Mouse (Mus musculus): Measurements from ENCODE around the gene Skor1.

Gene Skor1

GRCm38 (mm10) chr9:63149372-63149766, 608 bp upstream of the Skor1 start:
- DNase-seq (ENCODE audit: low spot score) = no peak

GRCm38 (mm10) chr9:63147786-63148409, 863 bp downstream of the Skor1 start:
- no peak for DNase-seq (ENCODE audit: low spot score)

DNA sequence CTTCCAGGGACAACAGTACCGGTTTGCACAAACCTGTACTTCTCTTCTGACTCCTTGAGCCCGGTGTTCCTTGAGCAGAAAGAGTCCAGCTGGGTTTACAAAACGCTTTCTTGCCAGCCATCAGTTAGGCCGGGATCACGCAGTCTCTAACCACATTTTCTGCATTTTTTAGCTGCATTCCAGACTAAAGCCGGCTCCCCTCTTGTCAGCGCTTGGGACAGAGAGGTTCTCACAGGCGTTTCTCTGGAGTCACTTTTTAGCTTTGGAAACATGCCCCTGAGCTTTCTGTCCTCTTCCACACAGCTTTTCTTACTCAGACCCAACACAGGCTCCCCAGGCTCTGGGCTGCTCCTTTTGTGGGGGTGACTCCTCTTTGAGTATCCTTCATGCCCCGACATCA, 1.5 kb downstream of the Skor1 start:
- no peak for DNase-seq (ENCODE audit: low spot score)

DNA sequence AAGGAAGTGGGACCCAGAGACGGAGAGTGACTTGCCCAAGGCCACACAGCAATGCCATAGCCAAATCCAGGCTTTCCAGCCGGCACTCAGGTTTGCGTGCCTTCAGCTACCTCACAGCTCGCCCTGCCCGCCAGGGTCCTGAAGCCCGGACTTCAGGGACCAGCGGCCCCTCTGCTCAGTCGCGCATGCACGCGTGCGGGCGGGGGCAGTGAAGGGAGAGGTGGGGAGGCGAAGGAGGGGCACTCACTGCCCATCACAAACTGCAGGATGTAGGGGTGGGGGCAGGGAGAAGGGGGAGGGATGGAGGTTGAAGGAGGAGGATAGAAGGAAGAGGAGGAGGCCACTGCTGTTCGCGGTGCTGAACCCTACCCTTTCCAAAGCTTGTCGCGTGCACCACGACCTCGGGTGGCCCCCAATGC, 1.9 kb downstream of the Skor1 start:
- DNase-seq (ENCODE audit: low spot score) = no peak

GRCm38 (mm10) chr9:63146126-63146855, 2.5 kb downstream of the Skor1 start:
- no peak for DNase-seq (ENCODE audit: low spot score)

GRCm38 (mm10) chr9:63145249-63146125, 3.3 kb downstream of the Skor1 start:
- no peak for DNase-seq (ENCODE audit: low spot score)

- DNase-seq (ENCODE audit: low spot score) = no peak
These were observed 4.1 kb downstream of the Skor1 start for GRCm38 (mm10) chr9:63144502-63145248.

GRCm38 (mm10) chr9:63143641-63144501, 4.9 kb downstream of the Skor1 start:
- DNase-seq (ENCODE audit: low spot score) = no peak

DNA sequence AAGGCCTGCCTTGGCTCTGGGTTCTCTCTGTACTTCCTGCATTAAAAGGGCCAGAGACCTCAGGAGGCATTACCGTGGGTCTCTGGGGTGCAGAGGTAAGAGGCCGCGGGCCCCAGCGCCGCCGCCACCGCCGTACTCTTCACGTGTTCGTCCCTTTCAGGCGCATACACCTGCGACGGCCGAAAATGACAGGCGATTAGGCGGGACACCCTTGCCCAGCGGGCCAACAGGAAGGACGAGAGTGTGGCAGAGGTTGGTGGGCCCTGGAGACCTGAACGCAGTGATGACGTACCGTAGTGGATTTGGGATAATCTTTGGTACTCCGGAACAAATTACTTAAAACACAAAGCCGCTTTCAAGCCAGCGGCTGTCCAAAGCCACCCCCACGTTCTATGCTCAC, 5.5 kb downstream of the Skor1 start:
- DNase-seq (ENCODE audit: low spot score) = no peak

- DNase-seq (ENCODE audit: low spot score) = no peak
These were observed 6.3 kb downstream of the Skor1 start for GRCm38 (mm10) chr9:63142335-63143036.

- no peak for DNase-seq (ENCODE audit: low spot score)
These were observed 7.0 kb downstream of the Skor1 start for GRCm38 (mm10) chr9:63141641-63142334.

DNA sequence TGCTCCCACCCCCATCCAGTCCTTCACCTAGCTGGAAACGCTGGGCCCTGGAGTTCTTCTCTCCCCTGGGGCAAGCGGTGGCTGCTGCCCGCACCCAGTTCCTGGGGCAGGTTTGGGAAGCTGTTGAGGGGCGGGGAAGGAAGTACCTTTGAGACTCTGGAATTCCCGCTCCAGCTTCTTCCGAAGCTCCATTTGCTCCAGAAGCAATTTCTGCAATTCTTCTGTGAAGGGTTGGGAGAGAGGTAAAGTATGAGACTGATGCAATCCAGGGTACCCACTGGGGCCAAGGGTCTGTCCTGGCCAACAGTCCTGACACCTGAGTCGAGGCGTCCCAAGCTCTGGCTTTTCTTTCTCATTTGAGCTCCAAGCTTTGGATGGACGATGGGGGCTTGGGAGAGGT, 8.6 kb downstream of the Skor1 start:
- DNase-seq (ENCODE audit: low spot score) = no peak

DNA sequence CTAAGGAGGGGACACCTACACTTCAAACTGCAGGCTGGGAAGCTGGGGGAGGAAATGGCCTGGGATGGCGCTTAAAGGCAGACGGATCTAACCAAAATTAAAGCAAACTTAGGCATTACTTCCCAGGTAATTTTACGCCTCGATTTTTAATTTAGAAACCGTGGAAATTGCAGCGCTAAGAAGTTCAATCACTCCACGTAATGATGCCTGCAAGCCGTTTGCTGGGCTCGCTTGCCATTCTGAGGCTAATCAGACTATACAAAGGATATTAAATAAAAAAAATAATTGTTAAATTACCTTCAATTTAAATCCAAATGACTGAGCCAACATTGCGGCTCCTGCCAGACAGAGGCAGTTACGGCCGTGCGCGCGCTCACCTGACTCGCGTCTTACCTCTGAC, 9.1 kb downstream of the Skor1 start:
- DNase-seq (ENCODE audit: low spot score) = no peak

- no peak for DNase-seq (ENCODE audit: low spot score)
These were observed 10.2 kb downstream of the Skor1 start for GRCm38 (mm10) chr9:63138481-63138967.

DNA sequence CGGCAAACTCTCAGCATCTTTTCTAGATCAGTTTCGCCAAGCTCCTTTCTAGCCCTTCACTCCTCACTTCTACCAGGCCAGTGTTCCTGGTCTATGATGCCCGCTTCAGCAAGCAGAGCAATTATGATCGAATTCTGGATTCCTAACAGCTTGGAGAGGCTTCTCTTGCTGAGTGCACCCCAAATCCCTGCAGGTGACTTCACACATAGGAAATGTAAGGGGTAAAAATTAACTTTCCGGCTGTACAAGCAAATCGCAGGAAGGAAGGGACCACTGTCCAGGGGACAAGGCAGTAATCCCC, 11.2 kb downstream of the Skor1 start:
- DNase-seq (ENCODE audit: low spot score) = no peak

DNA sequence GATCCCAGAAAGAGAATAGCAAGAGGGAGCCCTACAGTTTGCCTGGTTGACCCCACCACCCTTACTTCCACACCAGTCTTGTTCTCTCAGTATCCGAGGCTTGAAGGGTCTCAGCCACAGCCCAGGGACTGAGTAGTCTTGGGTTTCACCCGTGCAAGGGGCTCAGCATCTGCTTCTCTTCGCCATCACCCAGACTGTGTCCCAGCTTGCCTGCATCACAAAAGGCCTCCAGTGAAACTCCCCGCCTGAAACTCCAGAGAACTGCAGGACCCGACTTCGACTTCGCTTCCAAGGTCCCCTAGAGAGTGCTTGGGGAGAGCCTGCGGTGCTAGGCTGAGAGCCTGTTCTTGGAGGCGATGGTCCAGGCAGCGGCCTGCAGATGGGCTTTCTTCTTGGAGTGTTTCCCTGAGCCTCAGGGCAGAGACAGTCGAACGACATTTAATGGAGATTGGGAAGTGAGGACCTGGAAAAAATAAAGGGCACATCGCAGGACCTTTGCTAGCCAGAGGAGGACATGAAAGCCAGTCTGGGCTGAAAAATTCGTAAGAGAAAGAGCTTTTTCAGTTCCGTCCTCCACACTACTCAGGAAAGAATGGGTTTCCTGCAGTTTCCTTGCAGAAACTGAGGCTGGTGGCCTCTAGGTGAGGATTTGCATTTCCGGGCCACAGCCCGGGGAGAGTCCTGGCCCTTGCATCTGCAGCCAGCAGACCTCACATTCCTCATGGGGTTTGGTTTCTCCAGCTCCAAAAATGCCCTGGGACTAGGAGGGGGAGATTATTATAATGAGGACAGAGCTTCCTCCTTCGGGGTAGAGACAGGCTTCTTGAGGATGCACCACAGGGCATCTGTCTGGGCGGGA, 11.8 kb downstream of the Skor1 start:
- no peak for DNase-seq (ENCODE audit: low spot score)

DNA sequence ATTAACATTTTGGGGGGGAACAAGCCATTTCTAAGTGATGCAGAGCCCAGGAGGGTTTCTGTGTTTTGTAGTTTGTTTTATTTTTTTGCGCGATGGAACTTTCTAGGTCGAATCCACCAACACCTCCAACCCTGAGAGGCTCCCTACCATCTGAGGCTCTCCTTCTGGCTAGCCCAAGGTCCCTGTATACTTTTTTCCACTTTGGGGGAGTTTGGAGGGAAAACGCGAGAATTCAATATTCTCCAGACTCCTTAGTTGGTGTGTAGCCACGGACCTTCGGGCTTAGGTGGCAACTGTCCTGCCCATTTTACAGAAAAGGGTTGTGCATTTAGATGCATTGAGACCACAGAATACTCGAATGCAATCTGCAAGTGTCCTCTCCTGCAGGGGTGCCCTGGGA, 12.5 kb downstream of the Skor1 start:
- no peak for DNase-seq (ENCODE audit: low spot score)

DNA sequence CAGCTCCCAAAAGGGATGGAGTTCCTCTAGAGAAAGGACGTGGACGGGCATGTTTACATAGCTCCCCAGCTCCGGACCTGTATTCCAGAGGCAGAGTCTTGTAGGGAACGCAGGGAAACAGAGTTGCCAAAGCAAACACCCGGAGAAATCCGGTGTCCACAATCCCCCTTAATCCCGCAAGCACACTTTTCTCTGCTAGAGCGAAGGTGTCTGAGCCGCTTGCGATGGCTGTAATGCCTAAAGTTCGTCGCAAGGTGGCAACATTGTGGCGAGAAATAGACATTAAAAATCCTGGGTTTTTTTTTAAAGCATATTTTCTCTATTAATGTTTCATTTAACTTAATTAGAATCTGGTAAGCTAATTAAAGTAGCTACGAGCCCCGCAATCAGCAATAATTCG, 13.0 kb downstream of the Skor1 start:
- peak; percentile 53 for DNase-seq (ENCODE audit: low spot score)

DNA sequence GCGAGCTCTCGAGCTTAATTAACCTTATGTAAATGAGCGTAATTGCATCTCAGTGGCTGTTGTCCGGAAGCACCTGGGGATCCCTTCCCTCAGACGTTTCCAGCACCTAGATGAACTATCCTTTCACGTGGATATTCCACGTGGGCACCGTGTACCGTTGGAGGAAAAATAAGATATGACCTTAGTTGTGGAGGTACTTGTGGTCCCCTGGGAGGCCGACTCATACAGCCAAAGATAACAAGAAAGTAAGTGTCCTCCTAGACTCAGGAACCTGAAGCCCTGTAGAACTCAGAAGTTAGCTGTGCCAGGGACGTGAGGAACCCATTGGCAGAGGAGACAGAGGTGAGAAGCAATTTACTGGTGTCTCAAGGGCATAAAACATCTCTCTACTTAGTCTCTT, 13.4 kb downstream of the Skor1 start:
- DNase-seq (ENCODE audit: low spot score) = no peak
